Mouse (Mus musculus) liver, embryonic 12.5 days (tissue): ENCODE measurements around the gene Hes3. TPM values are rescaled to one million over a fixed set of nuclear protein-coding genes. Genes with fewer than 3 reads are reported as not detected.

Experiments
- ATAC-seq: fragments of 200-750 bp; cut with Nextera tagmentation; 2 replicates; pipeline ENCODE4 v1.8.0; 2017; ENCODE audit warnings: moderate number of reproducible peaks, mild to moderate bottlenecking, moderate library complexity
- H3K27ac ChIP-seq: fragments of 300-500 bp; sonication (generic); 2 replicates; pipeline ENCODE4 v1.5.1; 2016; ENCODE audit warnings: mild to moderate bottlenecking
- H3K27me3 ChIP-seq: fragments of 300-500 bp; sonication (generic); replicated peaks from 2 replicates; pipeline ENCODE4 v1.6.1; 2016; ENCODE audit warnings: mild to moderate bottlenecking, moderate library complexity
- H3K36me3 ChIP-seq: fragments of 300-500 bp; sonication (generic); 2 replicates; pipeline ENCODE4 v1.6.1; 2016; ENCODE audit warnings: mild to moderate bottlenecking, moderate library complexity
- H3K4me1 ChIP-seq: fragments of 300-500 bp; sonication (generic); 2 replicates; pipeline ENCODE4 v1.6.1; 2016
- H3K4me2 ChIP-seq: fragments of 300-500 bp; sonication (generic); 2 replicates; pipeline ENCODE4 v1.6.1; 2016; ENCODE audit warnings: mild to moderate bottlenecking, moderate library complexity
- H3K4me3 ChIP-seq: fragments of 300-500 bp; sonication (generic); 2 replicates; pipeline ENCODE4 v1.5.1; 2016; ENCODE audit warnings: mild to moderate bottlenecking, moderate library complexity
- H3K9ac ChIP-seq: fragments of 300-500 bp; sonication (generic); 2 replicates; pipeline ENCODE4 v1.6.1; 2016; ENCODE audit warnings: mild to moderate bottlenecking, moderate library complexity
- H3K9me3 ChIP-seq: fragments of 300-500 bp; sonication (generic); replicated peaks from 2 replicates; pipeline ENCODE4 v1.6.1; 2016; ENCODE audit warnings: mild to moderate bottlenecking, moderate library complexity
- WGBS: fragments of 180-500 bp; shearing (Covaris S2); methylation state at CpG from one replicate; pipeline ENCODE4 v1.1.7; 2016; ENCODE audit not compliant: insufficient replicate concordance; 5-methylcytosine and 5-hydroxymethylcytosine counted together
- polyA plus RNA-seq: library from polyadenylated mRNA; unstranded; fragments of >200 nt; fragmentation: Nextera tagmentation; extraction: Ambion mirVana; gene quantifications from 2 replicates; pipeline ENCODE4 v1.2.1, GENCODE M21; 2016

The Hes3 gene
- polyA plus RNA-seq, 1 experiment from 2014 or later = not detected

- 0 out of 2 replicates have a peak, but pooled peaks cover 3% of the 10 kb centered on the region for H3K9me3 ChIP-seq
- H3K4me2 ChIP-seq = no peak overlapping the region
- H3K27me3 ChIP-seq = peaks cover 96% of the 10 kb centered on the region
- H3K36me3 ChIP-seq = no peaks in the 10 kb centered on the region
- no peak overlapping the region for H3K27ac ChIP-seq
- WGBS = 56% methylated on average over 18 of the region's 18 CpGs
- H3K4me3 ChIP-seq = no peak overlapping the region
- H3K9ac ChIP-seq = no peak overlapping the region
- peaks cover 21% of the 10 kb centered on the region for H3K4me1 ChIP-seq
- ATAC-seq = no peak
These were observed 3.0 kb downstream of the Hes3 start for GRCm38 (mm10) chr4:152288398-152288945.

GRCm38 (mm10) chr4:152287317-152288120 lies 3.9 kb downstream of the Hes3 start:
- Histone ChIP-seq H3K9ac (no peak overlapping the region), H3K9me3 (0 out of 2 replicates have a peak, but pooled peaks cover 3% of the 10 kb centered on the region), H3K27ac (no peak overlapping the region), H3K4me2 (no peak overlapping the region), H3K36me3 (no peaks in the 10 kb centered on the region), H3K4me1 (peaks cover 31% of the 10 kb centered on the region), H3K4me3 (no peak overlapping the region), H3K27me3 (peaks cover 96% of the 10 kb centered on the region)
- no peak for ATAC-seq
- WGBS = 29% methylated on average over 19 of the region's 19 CpGs

GRCm38 (mm10) chr4:152286887-152287286 lies 4.6 kb downstream of the Hes3 start:
- peaks cover 96% of the 10 kb centered on the region for H3K27me3 ChIP-seq
- no peak overlapping the region for H3K4me2 ChIP-seq
- H3K4me1 ChIP-seq = peaks cover 31% of the 10 kb centered on the region
- H3K36me3 ChIP-seq = no peaks in the 10 kb centered on the region
- 0 out of 2 replicates have a peak, but pooled peaks cover 3% of the 10 kb centered on the region for H3K9me3 ChIP-seq
- no peak overlapping the region for H3K4me3 ChIP-seq
- WGBS = 9% methylated on average over 26 of the region's 26 CpGs
- no peak overlapping the region for H3K9ac ChIP-seq
- no peak for ATAC-seq
- no peak overlapping the region for H3K27ac ChIP-seq

GRCm38 (mm10) chr4:152286183-152286582 lies 5.3 kb downstream of the Hes3 start:
- Histone ChIP-seq H3K27ac (no peak overlapping the region), H3K4me2 (peak overlapping the region; percentile 54), H3K27me3 (peaks cover 96% of the 10 kb centered on the region), H3K4me3 (peak overlapping the region; percentile 23), H3K4me1 (peaks cover 31% of the 10 kb centered on the region), H3K9ac (no peak overlapping the region), H3K36me3 (no peaks in the 10 kb centered on the region), H3K9me3 (0 out of 2 replicates have a peak, but pooled peaks cover 3% of the 10 kb centered on the region)
- ATAC-seq = peak; percentile 13; the same call in 1 of the 2 replicates
- 9% methylated on average over 32 of the region's 32 CpGs for WGBS

- H3K27ac ChIP-seq = no peak overlapping the region
- H3K4me2 ChIP-seq = no peak overlapping the region
- no peak overlapping the region for H3K4me3 ChIP-seq
- 0 out of 2 replicates have a peak, but pooled peaks cover 3% of the 10 kb centered on the region for H3K9me3 ChIP-seq
- H3K4me1 ChIP-seq = peaks cover 28% of the 10 kb centered on the region
- H3K27me3 ChIP-seq = peaks cover 96% of the 10 kb centered on the region
- 2% methylated on average over 10 of the region's 10 CpGs for WGBS
- no peak for ATAC-seq
- no peak overlapping the region for H3K9ac ChIP-seq
- H3K36me3 ChIP-seq = no peaks in the 10 kb centered on the region
These were observed 6.0 kb downstream of the Hes3 start for GRCm38 (mm10) chr4:152285505-152285904.

- ATAC-seq = peak; percentile 68
- peak overlapping the region; percentile 14 for H3K4me3 ChIP-seq
- H3K36me3 ChIP-seq = no peaks in the 10 kb centered on the region
- H3K4me1 ChIP-seq = peaks cover 24% of the 10 kb centered on the region
- H3K4me2 ChIP-seq = peak overlapping the region; percentile 54
- peaks cover 96% of the 10 kb centered on the region for H3K27me3 ChIP-seq
- no peak overlapping the region for H3K27ac ChIP-seq
- no peaks in the 10 kb centered on the region for H3K9me3 ChIP-seq
- H3K9ac ChIP-seq = no peak overlapping the region
- 3% methylated on average over 69 of the region's 70 CpGs for WGBS
These were observed 8.1 kb downstream of the Hes3 start for GRCm38 (mm10) chr4:152283186-152283950.

- Histone ChIP-seq H3K27me3 (peaks cover 90% of the 10 kb centered on the region), H3K4me1 (peaks cover 24% of the 10 kb centered on the region), H3K9me3 (no peaks in the 10 kb centered on the region), H3K36me3 (no peaks in the 10 kb centered on the region), H3K4me3 (peak overlapping the region; percentile 14), H3K27ac (no peak overlapping the region), H3K9ac (no peak overlapping the region), H3K4me2 (peak overlapping the region; percentile 54)
- no peak for ATAC-seq
- WGBS = 16% methylated on average over 34 of the region's 34 CpGs
These were observed 8.7 kb downstream of the Hes3 start for GRCm38 (mm10) chr4:152282721-152283120.

GRCm38 (mm10) chr4:152281601-152282000 lies 9.9 kb downstream of the Hes3 start:
- no peak overlapping the region for H3K4me3 ChIP-seq
- peaks cover 19% of the 10 kb centered on the region for H3K4me1 ChIP-seq
- peaks cover 88% of the 10 kb centered on the region for H3K27me3 ChIP-seq
- no peak overlapping the region for H3K9ac ChIP-seq
- no peak overlapping the region for H3K27ac ChIP-seq
- H3K4me2 ChIP-seq = no peak overlapping the region
- 39% methylated on average over 15 of the region's 15 CpGs for WGBS
- no peaks in the 10 kb centered on the region for H3K36me3 ChIP-seq
- no peak for ATAC-seq
- no peaks in the 10 kb centered on the region for H3K9me3 ChIP-seq

- Histone ChIP-seq H3K27me3 (peaks cover 88% of the 10 kb centered on the region), H3K4me3 (no peak overlapping the region), H3K36me3 (no peaks in the 10 kb centered on the region), H3K9ac (no peak overlapping the region), H3K27ac (no peak overlapping the region), H3K4me2 (no peak overlapping the region), H3K9me3 (no peaks in the 10 kb centered on the region), H3K4me1 (peaks cover 24% of the 10 kb centered on the region)
- ATAC-seq = no peak
- WGBS = 77% methylated on average over 23 of the region's 23 CpGs
These were observed 12.5 kb downstream of the Hes3 start for GRCm38 (mm10) chr4:152278986-152279385.

- Histone ChIP-seq H3K27me3 (peaks cover 88% of the 10 kb centered on the region), H3K36me3 (no peaks in the 10 kb centered on the region), H3K4me3 (no peak overlapping the region), H3K4me1 (peaks cover 27% of the 10 kb centered on the region), H3K9me3 (no peaks in the 10 kb centered on the region), H3K9ac (no peak overlapping the region), H3K27ac (no peak overlapping the region), H3K4me2 (no peak overlapping the region)
- WGBS = 56% methylated on average over 2 of the region's 2 CpGs
- ATAC-seq = no peak
These were observed 13.5 kb downstream of the Hes3 start for GRCm38 (mm10) chr4:152277916-152278315.

- H3K36me3 ChIP-seq = no peaks in the 10 kb centered on the region
- no peak overlapping the region for H3K4me3 ChIP-seq
- H3K9me3 ChIP-seq = no peaks in the 10 kb centered on the region
- ATAC-seq = no peak
- peaks cover 35% of the 10 kb centered on the region for H3K4me1 ChIP-seq
- no peak overlapping the region for H3K27ac ChIP-seq
- WGBS = 37% methylated on average over 10 of the region's 10 CpGs
- H3K4me2 ChIP-seq = no peak overlapping the region
- H3K9ac ChIP-seq = no peak overlapping the region
- peaks cover 88% of the 10 kb centered on the region for H3K27me3 ChIP-seq
These were observed 14.8 kb downstream of the Hes3 start for GRCm38 (mm10) chr4:152276389-152277347.
